Mouse (Mus musculus): ENCODE measurements around the gene Eif3j1.

DNA sequence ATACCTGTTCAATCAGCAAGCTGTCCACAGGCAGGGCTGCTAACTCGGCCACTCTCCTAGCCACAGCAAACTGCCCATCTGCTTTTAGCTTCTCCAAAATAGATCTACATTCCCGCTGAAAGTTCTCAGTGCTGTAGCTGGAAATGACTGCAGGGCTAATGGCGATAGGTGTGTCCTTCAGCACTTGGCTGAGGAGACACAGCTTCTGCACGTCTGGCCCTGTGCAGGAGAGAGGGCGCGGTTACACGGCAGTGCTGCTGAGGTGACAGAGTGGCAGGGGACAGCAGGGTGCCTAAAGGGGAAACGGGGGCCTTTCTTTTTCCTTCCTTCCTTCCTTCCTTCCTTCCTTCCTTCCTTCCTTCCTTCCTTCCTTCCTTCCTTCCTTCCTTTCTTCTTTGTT is 37.9 kb downstream of the Eif3j1 start:
- no peak for TF ChIP-seq CTCF (IDR thresholded peaks at IDR 0.05; ENCODE audit: low read depth, low read length)
- TF ChIP-seq POLR2A (IDR thresholded peaks at IDR 0.05; ENCODE audit: insufficient read depth, low read length) = no peak
- TF ChIP-seq EP300 (IDR thresholded peaks at IDR 0.05; ENCODE audit: insufficient read depth, low read depth, low read length) = no peak

Measured in ES-Bruce4 (cell line).